Mouse (Mus musculus): ENCODE measurements around the gene Camsap2. TPM values are rescaled to one million over a fixed set of nuclear protein-coding genes. Genes with fewer than 3 reads are reported as not detected.

Gene Camsap2
- polyA plus RNA-seq, 1 experiment from 2014 or later = 33.4 TPM

DNA sequence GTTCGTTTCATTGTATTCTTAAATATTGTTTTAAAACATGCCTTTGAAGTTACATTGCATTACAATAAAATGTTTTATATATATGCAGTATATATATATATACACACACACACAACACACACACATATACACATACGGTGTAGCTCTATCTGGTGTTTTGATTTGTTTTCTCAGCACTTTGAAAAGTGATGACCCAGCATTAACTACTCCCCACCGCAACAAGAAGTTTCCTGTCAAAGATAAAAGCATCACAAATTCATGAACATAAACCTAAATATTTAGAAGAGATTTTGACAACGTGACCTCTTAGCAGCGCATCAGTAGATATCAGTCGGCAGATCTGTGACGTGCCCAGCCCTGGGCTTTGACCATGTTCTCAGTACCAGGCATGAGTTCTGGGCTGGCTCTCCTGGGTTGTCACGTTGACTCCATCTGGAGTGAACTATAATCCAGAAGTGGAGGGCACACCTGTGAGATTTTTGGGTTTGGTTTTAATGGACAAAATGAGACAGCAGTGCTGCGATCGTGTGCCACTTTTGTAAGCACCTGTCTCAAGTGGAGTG lies 91.3 kb downstream of the Camsap2 start:
- Histone ChIP-seq H3K4me1 (peaks cover under 1% of the 10 kb centered on the region; the same call in 1 of the 2 replicates), H3K27me3 (peaks cover 29% of the 10 kb centered on the region), H3K27ac (no peak overlapping the region), H3K9ac (no peak overlapping the region), H3K4me2 (no peak overlapping the region), H3K36me3 (replicated peaks) (no peaks in the 10 kb centered on the region), H3K4me3 (replicated peaks) (no peak overlapping the region), H3K9me3 (no peaks in the 10 kb centered on the region)
- no peak for ATAC-seq (ENCODE audit: low FRiP score)
- 87% methylated on average over 10 of the region's 10 CpGs for WGBS

DNA sequence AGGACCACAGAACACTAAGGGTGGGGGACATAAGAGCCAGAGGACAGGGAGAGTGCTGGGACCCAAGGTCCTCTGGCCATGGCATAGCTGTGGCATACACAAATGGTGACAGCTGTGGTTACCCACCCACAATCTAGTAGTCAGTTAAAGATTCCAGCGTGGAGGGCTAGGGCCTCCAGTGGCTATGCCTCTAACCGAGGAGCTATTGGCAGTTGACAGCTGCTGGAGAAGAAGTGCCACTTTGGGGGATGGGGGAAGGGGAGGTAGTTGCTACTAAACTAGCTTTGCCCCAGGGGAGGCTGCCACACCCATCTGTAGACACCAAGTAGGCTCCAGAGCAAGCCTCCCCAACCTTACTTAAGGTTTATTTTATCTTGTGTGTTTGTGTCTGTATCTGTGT lies 92.4 kb downstream of the Camsap2 start:
- Histone ChIP-seq H3K9ac (no peak overlapping the region), H3K4me3 (replicated peaks) (no peak overlapping the region), H3K27ac (no peak overlapping the region), H3K9me3 (no peaks in the 10 kb centered on the region), H3K4me1 (no peaks in the 10 kb centered on the region; the same call in 1 of the 2 replicates), H3K4me2 (no peak overlapping the region), H3K27me3 (peaks cover 18% of the 10 kb centered on the region), H3K36me3 (replicated peaks) (no peaks in the 10 kb centered on the region)
- ATAC-seq (ENCODE audit: low FRiP score) = no peak
- WGBS = 37% methylated on average over 2 of the region's 2 CpGs

DNA sequence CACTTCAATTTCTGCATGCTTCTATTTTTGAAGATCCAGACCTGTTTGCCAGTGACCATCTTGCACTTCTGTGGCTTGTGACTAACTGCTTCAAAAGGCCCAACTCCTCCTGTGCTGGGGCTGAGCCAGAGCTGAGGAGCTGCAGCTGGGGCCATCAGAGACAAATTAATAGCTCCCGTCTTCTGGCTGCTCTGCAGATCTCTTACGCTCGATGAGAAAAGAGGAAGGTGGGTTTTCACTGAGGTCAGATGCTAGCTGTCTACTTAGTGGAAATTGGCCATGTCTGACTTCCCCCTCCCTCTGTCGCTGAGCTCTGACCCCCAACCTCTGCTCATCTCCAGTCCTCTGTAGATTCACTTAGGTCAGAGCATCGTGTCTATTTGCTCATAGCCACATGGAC lies 96.2 kb downstream of the Camsap2 start:
- 70% methylated on average over 5 of the region's 5 CpGs for WGBS
- Histone ChIP-seq H3K4me2 (no peak overlapping the region), H3K27ac (no peak overlapping the region), H3K4me3 (replicated peaks) (no peak overlapping the region), H3K9me3 (no peaks in the 10 kb centered on the region), H3K27me3 (no peaks in the 10 kb centered on the region; the same call in 1 of the 2 replicates), H3K4me1 (no peaks in the 10 kb centered on the region; the same call in 1 of the 2 replicates), H3K9ac (no peak overlapping the region), H3K36me3 (replicated peaks) (no peaks in the 10 kb centered on the region)
- ATAC-seq (ENCODE audit: low FRiP score) = no peak

DNA sequence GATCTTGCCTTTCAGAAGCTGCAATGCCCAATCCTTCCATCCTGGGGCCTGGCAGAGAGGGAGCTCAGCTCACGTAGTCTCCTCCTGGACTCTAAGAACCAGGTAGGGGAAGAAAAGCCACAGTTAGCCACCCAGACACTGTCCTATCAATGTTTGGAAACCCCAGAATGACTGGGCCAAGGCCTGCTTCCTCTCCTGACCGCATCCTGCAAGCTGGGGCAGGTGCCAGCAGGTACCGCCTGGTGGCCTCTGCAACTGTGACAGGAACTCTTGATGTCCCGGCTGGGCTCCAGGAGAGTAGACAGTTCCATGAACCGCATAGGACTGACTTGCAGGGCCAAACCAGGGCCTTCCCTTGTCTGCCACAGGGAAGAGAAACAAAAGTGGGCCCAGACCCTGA lies 98.5 kb downstream of the Camsap2 start:
- no peaks in the 10 kb centered on the region; the same call in 1 of the 2 replicates for H3K4me1 ChIP-seq
- no peak for ATAC-seq (ENCODE audit: low FRiP score)
- 91% methylated on average over 5 of the region's 5 CpGs for WGBS
- H3K9ac ChIP-seq = no peak overlapping the region
- H3K9me3 ChIP-seq = no peaks in the 10 kb centered on the region
- H3K27me3 ChIP-seq = no peaks in the 10 kb centered on the region; the same call in 1 of the 2 replicates
- no peak overlapping the region for H3K27ac ChIP-seq
- H3K36me3 ChIP-seq (replicated peaks) = no peaks in the 10 kb centered on the region
- no peak overlapping the region for H3K4me3 ChIP-seq (replicated peaks)
- H3K4me2 ChIP-seq = no peak overlapping the region

DNA sequence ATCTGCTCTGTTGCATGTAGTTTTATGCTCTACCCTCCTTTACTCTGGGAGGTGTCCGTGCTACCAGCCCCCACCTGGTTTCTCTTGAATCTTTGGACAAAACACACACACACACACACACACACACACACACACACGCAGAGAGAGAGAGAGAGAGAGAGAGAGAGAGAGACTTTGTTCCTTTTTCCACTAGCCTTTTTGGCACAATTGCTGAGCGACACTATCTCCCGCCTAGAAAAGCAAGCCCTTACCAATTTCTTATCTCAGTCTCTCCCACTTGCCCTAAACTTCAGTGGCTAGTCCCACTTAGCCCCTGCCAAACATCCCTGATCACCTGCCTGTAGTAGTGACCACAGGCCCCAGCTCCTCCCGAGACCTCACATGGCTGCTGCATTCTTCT lies 101.4 kb downstream of the Camsap2 start:
- Histone ChIP-seq H3K27me3 (no peaks in the 10 kb centered on the region; the same call in 1 of the 2 replicates), H3K4me1 (no peaks in the 10 kb centered on the region), H3K9ac (no peak overlapping the region), H3K27ac (no peak overlapping the region), H3K4me2 (no peak overlapping the region), H3K36me3 (replicated peaks) (no peaks in the 10 kb centered on the region), H3K9me3 (no peaks in the 10 kb centered on the region), H3K4me3 (replicated peaks) (no peak overlapping the region)
- ATAC-seq (ENCODE audit: low FRiP score) = no peak
- WGBS = 87% methylated on average over 5 of the region's 5 CpGs

DNA sequence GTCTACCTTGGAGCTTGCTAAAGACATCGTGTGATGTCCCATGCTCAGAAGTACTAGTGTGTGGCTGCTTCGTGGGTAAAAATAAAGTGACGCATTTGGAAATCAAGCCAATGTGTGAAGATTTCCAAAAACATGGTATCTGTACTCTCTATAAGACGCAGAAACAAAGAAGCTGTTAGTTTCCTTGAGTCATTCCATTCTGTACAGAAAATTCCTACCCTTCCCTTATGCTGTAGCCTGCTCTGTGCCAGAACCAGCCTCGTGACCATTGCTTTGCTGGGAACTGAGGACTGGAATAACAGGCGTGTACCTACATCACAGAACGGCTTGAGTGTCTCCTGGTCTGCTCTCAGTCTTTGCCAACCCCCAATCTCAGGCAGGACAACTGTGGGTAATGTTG lies 104.1 kb downstream of the Camsap2 start:
- no peak overlapping the region for H3K4me3 ChIP-seq (replicated peaks)
- H3K9ac ChIP-seq = no peak overlapping the region
- H3K27ac ChIP-seq = no peak overlapping the region
- H3K36me3 ChIP-seq (replicated peaks) = no peaks in the 10 kb centered on the region
- no peak for ATAC-seq (ENCODE audit: low FRiP score)
- no peaks in the 10 kb centered on the region for H3K27me3 ChIP-seq
- no peaks in the 10 kb centered on the region for H3K9me3 ChIP-seq
- WGBS = 93% methylated on average over 7 of the region's 7 CpGs
- no peaks in the 10 kb centered on the region for H3K4me1 ChIP-seq
- H3K4me2 ChIP-seq = no peak overlapping the region

DNA sequence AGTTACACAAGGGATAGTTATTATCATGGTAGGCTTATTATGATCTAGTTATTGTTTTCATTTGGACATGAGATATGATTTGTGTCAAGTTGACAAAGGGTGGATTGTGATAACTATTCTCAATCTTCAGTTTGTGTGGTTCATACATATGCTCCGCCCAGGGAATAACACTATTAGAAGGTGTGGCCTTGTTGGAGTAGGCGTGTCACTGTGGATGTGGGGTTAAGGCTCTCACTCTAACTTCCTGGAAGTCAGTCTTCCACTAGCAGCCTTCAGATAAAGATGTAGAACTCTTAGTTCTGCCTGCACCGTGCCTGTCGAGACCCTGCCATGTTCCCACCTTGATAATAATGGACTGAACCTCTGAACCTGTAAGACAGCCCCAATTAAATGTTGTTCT lies 107.4 kb downstream of the Camsap2 start:
- H3K4me3 ChIP-seq (replicated peaks) = no peak overlapping the region
- no peaks in the 10 kb centered on the region for H3K9me3 ChIP-seq
- H3K4me1 ChIP-seq = peaks cover 12% of the 10 kb centered on the region; the same call in 1 of the 2 replicates
- no peak for ATAC-seq (ENCODE audit: low FRiP score)
- WGBS = 91% methylated on average over 4 of the region's 4 CpGs
- no peaks in the 10 kb centered on the region for H3K27me3 ChIP-seq
- H3K4me2 ChIP-seq = no peak overlapping the region
- H3K27ac ChIP-seq = no peak overlapping the region
- H3K9ac ChIP-seq = no peak overlapping the region
- H3K36me3 ChIP-seq (replicated peaks) = no peaks in the 10 kb centered on the region

DNA sequence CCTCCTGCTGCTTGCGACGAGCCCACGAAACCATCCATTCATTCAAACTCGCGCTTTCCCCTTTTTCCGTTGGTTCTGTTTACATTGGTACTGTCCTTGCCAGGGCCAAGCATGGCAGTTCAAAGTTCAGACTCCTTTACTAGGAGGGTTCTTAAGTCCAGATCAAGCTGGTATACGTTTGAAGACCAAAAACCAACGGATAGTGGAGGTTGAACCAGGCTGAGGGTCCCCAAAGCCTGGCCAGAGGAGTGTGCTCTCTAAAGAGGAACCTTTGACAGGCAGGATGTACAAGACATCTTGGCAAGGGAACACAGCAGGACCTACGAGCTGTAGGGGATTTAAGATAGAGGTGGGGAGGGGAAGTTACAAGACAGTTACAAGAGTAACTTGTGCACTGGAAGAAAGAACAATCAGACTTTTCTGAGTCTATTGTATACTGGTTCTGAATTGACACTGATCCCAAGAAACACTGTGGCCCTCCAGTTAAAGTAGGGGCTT lies 111.3 kb downstream of the Camsap2 start:
- Histone ChIP-seq H3K4me2 (peak overlapping the region; percentile 76), H3K9me3 (no peaks in the 10 kb centered on the region), H3K36me3 (replicated peaks) (no peaks in the 10 kb centered on the region), H3K4me3 (replicated peaks) (peak overlapping the region; percentile 63), H3K27ac (peak overlapping the region; percentile 84), H3K9ac (peak overlapping the region; percentile 74), H3K27me3 (0 out of 2 replicates have a peak, but pooled peaks cover 5% of the 10 kb centered on the region), H3K4me1 (peaks cover 51% of the 10 kb centered on the region)
- peak; percentile 19; the same call in 1 of the 2 replicates for ATAC-seq (ENCODE audit: low FRiP score)
- WGBS = 1% methylated on average over 9 of the region's 9 CpGs

DNA sequence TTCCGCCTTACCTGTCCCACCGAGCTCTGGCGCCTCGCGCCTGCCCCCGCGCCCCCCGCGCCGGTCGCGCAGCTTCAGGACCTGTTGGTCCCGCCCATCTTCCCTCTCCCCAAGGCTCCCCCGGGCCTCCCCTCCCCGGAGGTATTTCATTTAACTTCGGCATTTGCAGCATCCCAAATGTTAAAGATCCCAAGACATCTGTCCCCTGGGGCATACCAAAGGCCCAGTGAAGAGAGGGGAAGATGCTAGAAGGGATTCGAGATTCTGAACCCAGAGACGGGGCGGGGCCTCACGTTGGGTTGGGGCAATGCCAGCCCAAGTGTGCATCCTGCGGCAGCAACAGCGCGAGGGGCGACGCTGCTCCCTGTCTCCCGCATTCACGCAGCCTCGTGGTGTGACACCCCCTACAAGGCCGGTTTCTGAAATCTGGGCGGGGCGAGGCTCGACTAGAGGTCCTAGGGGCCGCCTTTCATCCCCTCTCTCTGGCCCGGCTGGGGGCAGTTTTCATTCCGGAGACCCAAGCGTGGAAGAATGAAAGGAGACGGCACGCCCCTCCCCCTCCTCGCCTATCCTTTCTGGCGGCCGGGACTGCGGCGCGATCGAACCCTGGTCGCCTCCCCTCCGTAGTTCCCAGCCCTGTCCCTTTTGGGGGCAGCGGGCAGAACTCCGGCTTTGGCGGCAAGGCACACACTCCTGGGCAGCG lies 111.9 kb downstream of the Camsap2 start, which contains the start of gene Inava:
TSS of gene Inava (minus strand) at position 373 of the 703 bp plus-strand sequence.
- under 1% methylated on average over 44 of the region's 51 CpGs for WGBS
- 0 out of 2 replicates have a peak, but pooled peaks cover 5% of the 10 kb centered on the region for H3K27me3 ChIP-seq
- H3K27ac ChIP-seq = peak within 1 kb of the TSS; percentile 84
- H3K4me2 ChIP-seq = peak within 1 kb of the TSS; percentile 76
- H3K9ac ChIP-seq = peak within 1 kb of the TSS; percentile 74
- H3K36me3 ChIP-seq (replicated peaks) = no peaks in the 10 kb centered on the region
- ATAC-seq (ENCODE audit: low FRiP score) = peak; percentile 84
- peak within 1 kb of the TSS; percentile 63 for H3K4me3 ChIP-seq (replicated peaks)
- no peaks in the 10 kb centered on the region for H3K9me3 ChIP-seq
- H3K4me1 ChIP-seq = peaks cover 57% of the 10 kb centered on the region

DNA sequence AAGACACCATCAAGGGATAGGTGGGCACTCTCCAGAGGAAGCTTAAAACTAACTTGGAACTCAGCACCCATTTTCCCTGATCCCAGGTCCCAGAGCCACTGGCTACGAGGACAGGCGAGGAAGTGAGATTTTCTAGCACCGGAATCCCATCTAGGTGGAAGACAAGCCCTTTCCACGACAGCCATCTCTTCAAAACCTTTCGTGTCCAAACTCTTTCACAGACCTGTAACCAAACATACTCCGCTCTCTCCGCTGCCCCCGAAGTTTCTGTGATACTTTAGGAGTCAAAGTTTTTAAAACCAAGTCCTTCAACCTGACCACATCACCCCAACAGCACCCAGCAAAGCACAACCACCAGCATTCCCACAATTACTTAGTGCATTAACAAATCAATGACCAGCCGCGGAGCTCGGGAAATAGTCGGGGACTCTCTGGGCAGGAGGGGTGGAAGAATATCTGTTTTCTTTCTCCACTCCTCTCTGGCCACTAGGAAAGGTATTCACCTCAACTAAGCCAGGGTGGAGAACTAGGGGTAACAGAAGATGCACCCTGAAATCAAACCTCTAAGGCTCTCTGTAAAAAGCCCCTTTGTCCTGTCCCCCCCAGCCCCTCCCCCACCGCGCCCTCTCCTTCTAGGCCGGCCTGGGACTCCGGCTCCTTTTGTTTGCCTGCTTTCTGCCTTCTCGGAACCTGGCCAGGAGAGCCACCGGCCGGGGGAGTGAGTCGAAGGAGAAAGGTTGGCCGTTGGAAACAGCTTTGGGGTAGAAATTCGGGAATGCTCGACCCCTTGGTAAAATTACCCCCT lies 112.7 kb downstream of the Camsap2 start:
- peak overlapping the region; percentile 76 for H3K4me2 ChIP-seq
- 0 out of 2 replicates have a peak, but pooled peaks cover 7% of the 10 kb centered on the region for H3K27me3 ChIP-seq
- no peaks in the 10 kb centered on the region for H3K9me3 ChIP-seq
- ATAC-seq (ENCODE audit: low FRiP score) = peak; percentile 25
- peak overlapping the region; percentile 74 for H3K9ac ChIP-seq
- H3K4me1 ChIP-seq = peaks cover 65% of the 10 kb centered on the region
- peak overlapping the region; percentile 63 for H3K4me3 ChIP-seq (replicated peaks)
- under 1% methylated on average over 23 of the region's 23 CpGs for WGBS
- no peaks in the 10 kb centered on the region for H3K36me3 ChIP-seq (replicated peaks)
- peak overlapping the region; percentile 84 for H3K27ac ChIP-seq

DNA sequence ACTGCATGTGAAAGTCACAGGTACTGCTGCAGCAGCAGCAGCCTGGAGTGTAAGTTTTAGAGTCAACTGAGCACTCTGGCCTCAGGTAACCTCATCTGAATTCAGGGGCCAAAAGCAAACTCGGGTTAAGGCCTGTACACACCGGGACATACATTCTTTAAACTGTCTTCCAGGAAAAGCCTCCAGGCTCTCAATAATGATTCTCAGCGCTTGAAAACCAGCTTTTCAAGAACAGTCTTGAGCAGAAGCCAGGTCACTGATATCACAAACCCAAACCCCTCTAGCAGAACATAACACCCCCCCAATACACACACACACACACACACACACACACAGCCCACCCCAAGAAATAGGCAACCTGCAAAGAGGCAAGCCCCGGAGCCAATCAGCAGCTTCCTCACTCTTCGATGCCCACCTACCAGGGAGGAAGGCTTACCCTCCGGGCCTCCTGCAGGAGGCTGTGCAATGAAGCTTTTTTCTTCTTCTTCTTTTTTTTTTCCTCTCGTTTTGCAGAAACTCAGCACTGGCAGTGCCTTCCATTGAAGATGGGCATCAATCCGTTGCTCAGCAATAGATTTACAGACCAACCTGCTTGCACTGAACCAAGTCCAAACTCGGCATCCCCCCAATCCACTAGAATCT lies 113.5 kb downstream of the Camsap2 start:
- Histone ChIP-seq H3K4me3 (replicated peaks) (peak overlapping the region; percentile 63), H3K27me3 (0 out of 2 replicates have a peak, but pooled peaks cover 7% of the 10 kb centered on the region), H3K27ac (0 out of 2 replicates have a peak overlapping the region, but pooled peaks have one; percentile 10), H3K4me2 (peak overlapping the region; percentile 76), H3K9ac (peak overlapping the region; percentile 74), H3K4me1 (peaks cover 70% of the 10 kb centered on the region), H3K9me3 (no peaks in the 10 kb centered on the region), H3K36me3 (replicated peaks) (0 out of 2 replicates have a peak, but pooled peaks cover 2% of the 10 kb centered on the region)
- no peak for ATAC-seq (ENCODE audit: low FRiP score)
- WGBS = under 1% methylated on average over 9 of the region's 9 CpGs
